Mouse (Mus musculus): ENCODE data around the gene Cbr3.

DNA sequence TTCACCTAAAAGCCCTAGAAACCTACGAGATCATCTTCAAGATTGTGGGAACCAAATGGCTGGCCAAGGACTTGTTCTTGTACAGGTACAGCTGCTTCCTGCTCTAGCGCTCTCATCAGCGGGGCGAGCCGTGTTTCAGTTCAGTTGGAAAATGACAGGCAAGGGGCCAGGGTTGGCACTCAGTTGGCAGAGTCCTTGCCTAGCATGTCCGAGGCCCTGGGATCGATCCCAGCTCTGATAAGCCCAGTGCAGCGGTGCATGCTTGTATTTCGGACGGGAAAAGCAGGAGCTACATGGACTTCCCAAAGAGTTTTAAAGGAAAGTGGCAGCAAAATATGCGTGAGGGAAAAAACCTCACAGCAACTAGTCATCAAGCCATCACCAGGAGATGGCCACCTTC is 56.2 kb downstream of the Cbr3 start:
- TF ChIP-seq CTCF (IDR thresholded peaks at IDR 0.05; ENCODE audit: control insufficient read depth, insufficient read depth, insufficient read length) (no peak), MYOD1 (IDR thresholded peaks at IDR 0.05; ENCODE audit: control insufficient read depth, insufficient read length, low read depth) (no peak), MAX (IDR thresholded peaks at IDR 0.05) (no peak), USF1 (IDR thresholded peaks at IDR 0.05; ENCODE audit: low read depth) (no peak)
